Mouse (Mus musculus): ENCODE measurements at regions not wholly inside any gene's neighbourhood (a gene's known extent, or its start where the extent isn't known, plus 50 kb on each side); places are given as distances from the start of the nearest gene placed in this dataset.
A peak's percentile ranks its signal among the peaks of the same experiment; 100 is the strongest.
"Not testable (repeated sequence)": the region's sequence is repeated elsewhere in the genome, so short reads cannot be mapped to it uniquely, and the experiment has no call there.

- Histone ChIP-seq H3K4me1 (peaks cover 3% of the 10 kb centered on the region; the same call in 1 of the 2 replicates), H3K27ac (no peak overlapping the region), H3K9me3 (replicated peaks) (no peaks in the 10 kb centered on the region), H3K27me3 (ENCODE audit: low read depth, poor library complexity, severe bottlenecking) (no peaks in the 10 kb centered on the region), H3K4me3 (no peak overlapping the region), H3K36me3 (no peaks in the 10 kb centered on the region)
- 73% methylated on average over 10 of the region's 10 CpGs for WGBS
- DNase-seq (ENCODE audit: low spot score): no peak
Observed at GRCm38 (mm10) chr1:64412481-64413180, 119.8 kb upstream of the Creb1 start.

- Histone ChIP-seq H3K27ac (no peak overlapping the region), H3K27me3 (ENCODE audit: low read depth, poor library complexity, severe bottlenecking) (no peaks in the 10 kb centered on the region), H3K36me3 (no peaks in the 10 kb centered on the region), H3K4me1 (peaks cover 3% of the 10 kb centered on the region; the same call in 1 of the 2 replicates), H3K4me3 (no peak overlapping the region), H3K9me3 (replicated peaks) (no peaks in the 10 kb centered on the region)
- no peak for DNase-seq (ENCODE audit: low spot score)
- 93% methylated on average over 4 of the region's 4 CpGs for WGBS
Observed at GRCm38 (mm10) chr1:64411851-64412480, 120.5 kb upstream of the Creb1 start.

- Histone ChIP-seq H3K27ac (no peak overlapping the region), H3K27me3 (ENCODE audit: low read depth, poor library complexity, severe bottlenecking) (no peaks in the 10 kb centered on the region), H3K36me3 (no peaks in the 10 kb centered on the region), H3K4me1 (peaks cover 3% of the 10 kb centered on the region; the same call in 1 of the 2 replicates), H3K9me3 (replicated peaks) (no peaks in the 10 kb centered on the region), H3K4me3 (no peak overlapping the region)
- WGBS: 67% methylated on average over 4 of the region's 4 CpGs
- no peak for DNase-seq (ENCODE audit: low spot score)
Observed at GRCm38 (mm10) chr1:64408807-64409582, 123.5 kb upstream of the Creb1 start.

- WGBS: 42% methylated on average over 8 of the region's 8 CpGs
- Histone ChIP-seq H3K27ac (no peak overlapping the region), H3K36me3 (no peaks in the 10 kb centered on the region), H3K27me3 (ENCODE audit: low read depth, poor library complexity, severe bottlenecking) (no peaks in the 10 kb centered on the region), H3K4me3 (no peak overlapping the region), H3K4me1 (peaks cover 13% of the 10 kb centered on the region), H3K9me3 (replicated peaks) (no peaks in the 10 kb centered on the region)
- DNase-seq (ENCODE audit: low spot score): no peak
Observed at GRCm38 (mm10) chr1:64391525-64391924, 140.9 kb upstream of the Creb1 start.

GRCm38 (mm10) chr1:64381264-64381663 lies 151.2 kb upstream of the Creb1 start:
- WGBS: 23% methylated on average over 6 of the region's 6 CpGs
- Histone ChIP-seq H3K4me1 (peaks cover 11% of the 10 kb centered on the region), H3K27me3 (ENCODE audit: low read depth, poor library complexity, severe bottlenecking) (no peaks in the 10 kb centered on the region), H3K4me3 (no peak overlapping the region), H3K36me3 (no peaks in the 10 kb centered on the region), H3K9me3 (replicated peaks) (no peaks in the 10 kb centered on the region), H3K27ac (no peak overlapping the region)
- DNase-seq (ENCODE audit: low spot score): peak; percentile 37

GRCm38 (mm10) chr1:64376426-64376825 lies 156.0 kb upstream of the Creb1 start:
- H3K4me1 ChIP-seq: peaks cover 11% of the 10 kb centered on the region
- not testable (repeated sequence) for H3K36me3 ChIP-seq; H3K27me3 ChIP-seq (ENCODE audit: low read depth, poor library complexity, severe bottlenecking); H3K27ac ChIP-seq; H3K9me3 ChIP-seq (replicated peaks); H3K4me3 ChIP-seq; DNase-seq (ENCODE audit: low spot score)
- WGBS: 89% methylated on average over 1 of the region's 1 CpGs

- 72% methylated on average over 13 of the region's 13 CpGs for WGBS
- no peak for DNase-seq (ENCODE audit: low spot score)
Observed at GRCm38 (mm10) chr1:64374286-64375071, 158.0 kb upstream of the Creb1 start.

GRCm38 (mm10) chr1:64364095-64364494 lies 168.3 kb upstream of the Creb1 start:
- Histone ChIP-seq H3K27ac (no peak overlapping the region), H3K9me3 (replicated peaks) (no peaks in the 10 kb centered on the region), H3K27me3 (ENCODE audit: low read depth, poor library complexity, severe bottlenecking) (no peaks in the 10 kb centered on the region), H3K36me3 (no peaks in the 10 kb centered on the region), H3K4me1 (no peaks in the 10 kb centered on the region), H3K4me3 (no peak overlapping the region)
- 69% methylated on average over 1 of the region's 1 CpGs for WGBS
- DNase-seq (ENCODE audit: low spot score): no peak

More at GRCm38 (mm10) chr1:64374286-64375071, 158.0 kb upstream of the Creb1 start:
- Histone ChIP-seq H3K4me3 (no peak overlapping the region), H3K9me3 (replicated peaks) (no peaks in the 10 kb centered on the region), H3K36me3 (no peaks in the 10 kb centered on the region), H3K4me1 (peaks cover 4% of the 10 kb centered on the region; the same call in 1 of the 2 replicates), H3K27me3 (ENCODE audit: low read depth, poor library complexity, severe bottlenecking) (no peaks in the 10 kb centered on the region), H3K27ac (no peak overlapping the region)

- DNase-seq (ENCODE audit: low spot score): no peak
- WGBS: 84% methylated on average over 4 of the region's 4 CpGs
- Histone ChIP-seq H3K4me3 (no peak overlapping the region), H3K27ac (no peak overlapping the region), H3K27me3 (ENCODE audit: low read depth, poor library complexity, severe bottlenecking) (no peaks in the 10 kb centered on the region), H3K36me3 (no peaks in the 10 kb centered on the region), H3K4me1 (no peaks in the 10 kb centered on the region), H3K9me3 (replicated peaks) (no peaks in the 10 kb centered on the region)
Observed at GRCm38 (mm10) chr1:64361959-64362638, 170.3 kb upstream of the Creb1 start.

GRCm38 (mm10) chr1:64343268-64343667 lies 189.2 kb upstream of the Creb1 start:
- DNase-seq (ENCODE audit: low spot score): no peak
- peaks cover 4% of the 10 kb centered on the region for H3K4me1 ChIP-seq
- no peak overlapping the region for H3K4me3 ChIP-seq
- 88% methylated on average over 3 of the region's 3 CpGs for WGBS
- no peaks in the 10 kb centered on the region for H3K27me3 ChIP-seq (ENCODE audit: low read depth, poor library complexity, severe bottlenecking)
- H3K9me3 ChIP-seq (replicated peaks): no peaks in the 10 kb centered on the region
- no peaks in the 10 kb centered on the region for H3K36me3 ChIP-seq
- H3K27ac ChIP-seq: no peak overlapping the region

GRCm38 (mm10) chr1:64341596-64341995 lies 190.8 kb upstream of the Creb1 start:
- no peak overlapping the region for H3K4me3 ChIP-seq
- H3K9me3 ChIP-seq (replicated peaks): no peaks in the 10 kb centered on the region
- DNase-seq (ENCODE audit: low spot score): no peak
- H3K4me1 ChIP-seq: peaks cover 10% of the 10 kb centered on the region
- no peak overlapping the region for H3K27ac ChIP-seq
- H3K36me3 ChIP-seq: no peaks in the 10 kb centered on the region
- WGBS: 87% methylated on average over 6 of the region's 6 CpGs
- H3K27me3 ChIP-seq (ENCODE audit: low read depth, poor library complexity, severe bottlenecking): no peaks in the 10 kb centered on the region

- Histone ChIP-seq H3K9me3 (replicated peaks) (no peaks in the 10 kb centered on the region), H3K4me1 (peaks cover 10% of the 10 kb centered on the region), H3K36me3 (no peaks in the 10 kb centered on the region), H3K4me3 (no peak overlapping the region), H3K27me3 (ENCODE audit: low read depth, poor library complexity, severe bottlenecking) (no peaks in the 10 kb centered on the region), H3K27ac (no peak overlapping the region)
- DNase-seq (ENCODE audit: low spot score): no peak
- WGBS: 48% methylated on average over 9 of the region's 9 CpGs
Observed at GRCm38 (mm10) chr1:64338575-64338961, 193.9 kb upstream of the Creb1 start.

Measured in limb, embryonic 10.5 days (tissue).